Mouse (Mus musculus) cortical plate, adult 2 months (tissue): ENCODE results near the gene As3mt.

ENCODE experiments used
- CTCF ChIP-seq: fragments of 200-500 bp; IDR thresholded peaks from 2 replicates; pipeline ENCODE4 v1.5.1; 2011; ENCODE audit warnings: mild to moderate bottlenecking, control low read depth, low read length; ENCODE audit not compliant: insufficient read depth; ENCODE audit errors: extremely low read depth
- POLR2A ChIP-seq: fragments of 200-500 bp; IDR thresholded peaks from 2 replicates; pipeline ENCODE4 v1.6.1; 2011; ENCODE audit warnings: mild to moderate bottlenecking, low read length, control low read depth; ENCODE audit not compliant: insufficient read depth; ENCODE audit errors: extremely low read depth

- no peak for TF ChIP-seq CTCF
- no peak for TF ChIP-seq POLR2A
Observed at GRCm38 (mm10) chr19:46776391-46776790, 69.1 kb downstream of the As3mt start.
